Mouse (Mus musculus): ENCODE data around the gene Tstd1. TPM values are rescaled to one million over a fixed set of nuclear protein-coding genes. Genes with fewer than 3 reads are reported as not detected.

Gene Tstd1
- total and polyA plus RNA-seq, 2 experiments from 2014 or later, result 2.0 to 3.1 TPM

GRCm38 (mm10) chr1:171435288-171435814 is 16.7 kb downstream of the Tstd1 start:
- ATAC-seq (no peak), DNase-seq (no peak)
- H3K27me3 ChIP-seq (ENCODE audit: insufficient read depth, low read length), result peaks cover 23% of the 10 kb centered on the region
- H3K9me3 ChIP-seq (ENCODE audit: low read length), result no peaks in the 10 kb centered on the region
- no peak overlapping the region for H3K4me2 ChIP-seq (ENCODE audit: low read depth)
- no peak overlapping the region for H3K27ac ChIP-seq (ENCODE audit: low read depth, low read length)
- H3K9ac ChIP-seq, result no peak overlapping the region
- no peaks in the 10 kb centered on the region for H3K4me1 ChIP-seq (ENCODE audit: insufficient read depth)
- H3K4me3 ChIP-seq (ENCODE audit: low read depth, low read length), result no peak overlapping the region
- no peaks in the 10 kb centered on the region for H3K36me3 ChIP-seq (ENCODE audit: insufficient read depth)
- TF ChIP-seq CTCF (IDR thresholded peaks at IDR 0.05; ENCODE audit: low read depth), result no peak
- 63% methylated on average over 7 of the region's 7 CpGs for WGBS

- no peak overlapping the region for H3K4me3 ChIP-seq (ENCODE audit: low read depth, low read length)
- H3K9ac ChIP-seq, result no peak overlapping the region
- DNase-seq (no peak), ATAC-seq (no peak)
- H3K27me3 ChIP-seq (ENCODE audit: insufficient read depth, low read length), result peaks cover 23% of the 10 kb centered on the region
- no peaks in the 10 kb centered on the region for H3K36me3 ChIP-seq (ENCODE audit: insufficient read depth)
- no peak overlapping the region for H3K4me2 ChIP-seq (ENCODE audit: low read depth)
- WGBS, result 73% methylated on average over 1 of the region's 1 CpGs
- H3K4me1 ChIP-seq (ENCODE audit: insufficient read depth), result no peaks in the 10 kb centered on the region
- no peaks in the 10 kb centered on the region for H3K9me3 ChIP-seq (ENCODE audit: low read length)
- TF ChIP-seq CTCF (IDR thresholded peaks at IDR 0.05; ENCODE audit: low read depth), result no peak
- H3K27ac ChIP-seq (ENCODE audit: low read depth, low read length), result no peak overlapping the region
Observed at GRCm38 (mm10) chr1:171435974-171436373, 17.3 kb downstream of the Tstd1 start.

GRCm38 (mm10) chr1:171437264-171438013 is 18.8 kb downstream of the Tstd1 start, which contains the start of gene F11r:
Gene F11r (plus strand): TSS chr1:171437535.
- H3K9me3 ChIP-seq (ENCODE audit: low read length), result no peaks in the 10 kb centered on the region
- no peak for TF ChIP-seq CTCF (IDR thresholded peaks at IDR 0.05; ENCODE audit: low read depth)
- peak within 1 kb of the TSS; percentile 18; the same call in 1 of the 2 replicates for H3K9ac ChIP-seq
- 2% methylated on average over 46 of the region's 46 CpGs for WGBS
- DNase-seq, result peak; percentile 16
- H3K4me2 ChIP-seq (ENCODE audit: low read depth), result peak within 1 kb of the TSS; percentile 43
- ATAC-seq, result peak; percentile 82
- H3K4me3 ChIP-seq (ENCODE audit: low read depth, low read length), result peak within 1 kb of the TSS; percentile 29
- no peaks in the 10 kb centered on the region for H3K36me3 ChIP-seq (ENCODE audit: insufficient read depth)
- H3K27me3 ChIP-seq (ENCODE audit: insufficient read depth, low read length), result peaks cover 23% of the 10 kb centered on the region
- H3K27ac ChIP-seq (ENCODE audit: low read depth, low read length), result no peak within 1 kb of the TSS
- H3K4me1 ChIP-seq (ENCODE audit: insufficient read depth), result no peaks in the 10 kb centered on the region

- Histone ChIP-seq H3K27ac (ENCODE audit: low read depth, low read length) (no peak overlapping the region), H3K36me3 (ENCODE audit: insufficient read depth) (no peaks in the 10 kb centered on the region), H3K9me3 (ENCODE audit: low read length) (no peaks in the 10 kb centered on the region), H3K9ac (peak overlapping the region; percentile 18; the same call in 1 of the 2 replicates), H3K4me2 (ENCODE audit: low read depth) (peak overlapping the region; percentile 43), H3K27me3 (ENCODE audit: insufficient read depth, low read length) (peaks cover 23% of the 10 kb centered on the region), H3K4me3 (ENCODE audit: low read depth, low read length) (peak overlapping the region; percentile 29), H3K4me1 (ENCODE audit: insufficient read depth) (no peaks in the 10 kb centered on the region)
- WGBS, result 9% methylated on average over 18 of the region's 18 CpGs
- no peak for TF ChIP-seq CTCF (IDR thresholded peaks at IDR 0.05; ENCODE audit: low read depth)
- ATAC-seq (0 out of 2 replicates have a peak, but pooled peaks have one; percentile 10), DNase-seq (no peak)
Observed at GRCm38 (mm10) chr1:171438014-171438670, 19.5 kb downstream of the Tstd1 start.

- H3K27ac ChIP-seq (ENCODE audit: low read depth, low read length), result no peak overlapping the region
- 0 out of 2 replicates have a peak overlapping the region, but pooled peaks have one; percentile 2 for H3K4me2 ChIP-seq (ENCODE audit: low read depth)
- H3K4me1 ChIP-seq (ENCODE audit: insufficient read depth), result no peaks in the 10 kb centered on the region
- peaks cover 23% of the 10 kb centered on the region for H3K27me3 ChIP-seq (ENCODE audit: insufficient read depth, low read length)
- no peaks in the 10 kb centered on the region for H3K9me3 ChIP-seq (ENCODE audit: low read length)
- no peak for ATAC-seq
- no peaks in the 10 kb centered on the region for H3K36me3 ChIP-seq (ENCODE audit: insufficient read depth)
- 65% methylated on average over 8 of the region's 8 CpGs for WGBS
- no peak for TF ChIP-seq CTCF (IDR thresholded peaks at IDR 0.05; ENCODE audit: low read depth)
- no peak overlapping the region for H3K4me3 ChIP-seq (ENCODE audit: low read depth, low read length)
- no peak overlapping the region for H3K9ac ChIP-seq
- no peak for DNase-seq
Observed at GRCm38 (mm10) chr1:171439072-171439471, 20.4 kb downstream of the Tstd1 start.

GRCm38 (mm10) chr1:171440025-171440725 is 21.5 kb downstream of the Tstd1 start:
- TF ChIP-seq CTCF (IDR thresholded peaks at IDR 0.05; ENCODE audit: low read depth), result no peak
- no peak; the same call in 1 of the 2 replicates for ATAC-seq
- no peak overlapping the region for H3K27ac ChIP-seq (ENCODE audit: low read depth, low read length)

More at GRCm38 (mm10) chr1:171440025-171440725, 21.5 kb downstream of the Tstd1 start:
- H3K36me3 ChIP-seq (ENCODE audit: insufficient read depth), result no peaks in the 10 kb centered on the region
- DNase-seq, result no peak
- 0 out of 2 replicates have a peak overlapping the region, but pooled peaks have one; percentile 2 for H3K4me2 ChIP-seq (ENCODE audit: low read depth)
- H3K9ac ChIP-seq, result no peak overlapping the region
- H3K4me1 ChIP-seq (ENCODE audit: insufficient read depth), result no peaks in the 10 kb centered on the region
- H3K9me3 ChIP-seq (ENCODE audit: low read length), result no peaks in the 10 kb centered on the region
- H3K27me3 ChIP-seq (ENCODE audit: insufficient read depth, low read length), result peaks cover 23% of the 10 kb centered on the region
- H3K4me3 ChIP-seq (ENCODE audit: low read depth, low read length), result no peak overlapping the region
- 41% methylated on average over 9 of the region's 9 CpGs for WGBS
